Mouse (Mus musculus) left cerebral cortex, adult 8-10 months (tissue): ENCODE data around the gene Plscr3. TPM values are rescaled to one million over a fixed set of nuclear protein-coding genes. Genes with fewer than 3 reads are reported as not detected.

Experiments
- DNase-seq, 2 experiments: peaks; one replicate each; pipeline ENCODE4 v3.0.0; 2022; ENCODE audit warnings: low spot score in 2 of 2
- total RNA-seq, 4 experiments: library from RNA; stranded (reverse); gene quantifications; 2 replicates each; pipeline ENCODE4 v1.2.4; 2022

Plscr3 gene
- total RNA-seq, 4 experiments from 2014 or later = 16.0 to 20.0 (median 18.6) TPM

- DNase-seq = no peak
Observed at GRCm38 (mm10) chr11:69864138-69864860, 18.1 kb downstream of the Plscr3 start.

DNA sequence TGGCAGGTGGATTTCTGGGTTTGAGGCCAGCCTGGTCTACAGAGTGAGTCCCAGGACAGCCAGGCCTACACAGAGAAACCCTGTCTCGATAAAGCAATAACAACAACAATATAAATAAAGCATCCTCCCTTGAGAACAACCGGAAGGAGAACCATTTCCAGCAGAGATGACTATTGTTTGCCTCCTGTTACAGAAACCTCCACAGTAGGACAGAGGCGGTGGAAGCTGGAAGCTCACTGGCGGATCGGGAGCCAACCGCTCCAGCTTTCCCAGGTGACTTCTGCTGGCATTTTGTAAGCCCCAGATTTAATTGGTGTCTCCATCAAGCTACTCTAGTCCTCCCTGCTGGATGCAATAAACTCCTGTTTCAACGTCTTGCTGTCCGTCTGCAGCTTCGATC lies 19.4 kb downstream of the Plscr3 start:
- DNase-seq = no peak

- DNase-seq = no peak
Observed at GRCm38 (mm10) chr11:69867335-69867734, 21.2 kb downstream of the Plscr3 start.

DNA sequence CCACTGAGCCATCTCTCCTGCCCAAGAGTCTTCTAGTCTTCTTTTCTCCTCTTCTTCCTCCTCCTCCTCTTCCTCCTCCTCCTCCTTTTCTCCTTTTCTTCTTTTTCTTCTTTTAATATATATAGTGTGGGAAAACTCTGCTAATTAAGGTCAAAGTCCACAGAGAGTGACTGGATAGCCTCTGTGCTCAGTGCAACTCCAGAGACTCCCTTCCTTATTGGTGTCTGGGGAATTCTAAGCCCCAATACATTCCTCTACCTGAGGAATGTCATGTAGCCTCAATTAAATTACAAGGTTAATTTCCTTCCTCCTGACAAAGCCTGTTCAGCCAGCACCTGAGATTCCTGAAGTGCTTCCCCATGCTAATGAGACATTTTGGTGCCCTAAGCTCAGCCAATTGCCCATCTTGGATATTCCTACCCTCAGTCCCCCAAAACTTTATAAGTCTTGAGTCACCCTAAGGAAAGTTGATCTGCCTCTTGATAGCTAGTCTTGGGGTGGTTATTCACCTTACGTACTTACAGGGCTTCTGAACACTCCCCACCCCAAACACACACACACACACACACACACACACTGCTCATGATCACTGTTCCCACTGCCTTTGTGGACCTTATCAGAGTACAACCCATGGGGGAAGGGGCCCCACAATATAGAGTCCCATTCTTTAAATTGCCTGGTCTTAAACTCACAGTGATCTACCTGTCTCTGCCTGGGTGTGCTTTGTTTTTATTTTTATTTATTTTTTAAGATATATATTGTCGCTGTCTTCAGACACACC lies 24.3 kb downstream of the Plscr3 start:
- no peak for DNase-seq

DNA sequence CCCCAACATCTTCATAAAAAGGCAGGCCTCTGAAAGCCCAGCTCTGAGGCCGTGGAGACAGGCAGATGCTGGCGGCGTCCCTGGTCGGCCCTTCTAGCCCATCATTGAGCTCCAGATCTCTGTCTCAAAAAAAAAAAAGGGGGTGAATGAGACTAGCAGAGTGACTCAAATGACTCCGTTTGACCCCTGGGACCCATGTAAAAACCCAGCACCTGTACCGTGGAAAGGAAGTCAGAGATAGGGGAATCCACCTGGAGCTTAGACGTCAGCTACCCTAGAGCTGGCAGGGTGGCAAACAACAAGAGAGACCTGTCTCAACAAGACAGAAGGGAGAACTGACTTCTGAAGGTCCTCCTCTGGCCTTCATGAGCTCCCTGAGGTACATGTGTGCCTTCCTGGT lies 25.6 kb downstream of the Plscr3 start:
- DNase-seq = no peak

- no peak for DNase-seq
Observed at GRCm38 (mm10) chr11:69872451-69872850, 26.3 kb downstream of the Plscr3 start.

DNA sequence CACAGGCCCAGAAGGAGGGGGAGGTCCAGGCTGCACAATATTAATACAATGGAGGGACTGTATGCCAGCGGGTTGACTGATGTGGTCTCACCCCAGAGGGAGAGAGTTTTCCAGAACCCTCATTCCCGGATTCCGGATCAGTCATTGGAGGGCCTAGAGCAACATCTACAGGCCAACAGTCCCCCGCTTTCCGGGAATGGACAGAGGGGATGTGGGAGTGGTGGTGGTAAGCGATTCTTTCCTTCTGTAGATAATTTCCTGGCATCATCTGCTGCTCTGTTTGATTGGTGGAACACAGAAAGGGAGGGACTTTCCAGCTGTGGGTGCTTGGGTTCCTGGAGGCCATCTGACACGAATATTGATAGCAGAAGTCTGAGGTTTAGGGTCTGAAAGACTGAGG lies 30.0 kb downstream of the Plscr3 start:
- no peak for DNase-seq

DNA sequence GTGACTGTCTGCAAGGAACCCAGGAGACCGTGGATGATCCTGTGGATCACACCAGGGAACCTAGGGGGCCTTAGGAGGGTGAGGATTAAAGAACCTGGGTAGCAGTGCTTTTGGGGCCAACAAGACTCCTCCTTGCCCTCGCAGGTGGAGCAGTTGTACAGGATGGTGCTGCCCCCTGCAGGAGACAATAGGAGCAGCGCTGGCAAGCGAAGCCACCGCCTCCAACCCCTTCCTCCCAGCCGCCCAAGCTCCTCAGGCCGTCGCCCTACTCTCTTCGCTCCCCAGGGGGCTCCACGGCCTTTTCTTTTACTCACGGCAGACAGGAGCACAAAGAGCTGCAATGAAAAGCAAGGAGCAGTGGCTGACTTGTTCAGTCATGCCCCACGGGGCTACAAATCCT lies 30.7 kb downstream of the Plscr3 start:
- peak; percentile 43 to 53 for DNase-seq

DNA sequence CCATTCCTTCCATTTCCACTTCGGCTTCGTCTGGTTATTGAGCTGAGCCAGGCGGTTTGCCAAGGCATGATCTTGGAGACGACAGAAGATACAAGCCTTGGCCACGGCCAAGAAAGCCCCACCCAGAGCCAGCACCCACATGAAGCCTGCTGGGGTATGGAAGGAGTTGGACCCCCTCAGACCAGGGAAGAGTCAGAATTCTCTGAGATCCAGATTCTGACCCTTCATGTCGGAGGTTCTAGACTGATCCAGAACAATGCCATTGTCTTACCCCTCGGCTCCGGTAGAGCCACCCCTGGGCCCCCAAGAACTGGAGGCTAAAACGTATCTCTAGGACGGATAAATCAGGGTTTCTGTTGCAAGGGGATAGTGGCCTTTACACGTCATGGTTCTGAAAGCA lies 31.7 kb downstream of the Plscr3 start, which contains the start of gene Tmem95:
Gene Tmem95 (minus strand): TSS at position 141 of the 400 bp plus-strand sequence.
- DNase-seq = no peak

GRCm38 (mm10) chr11:69878399-69878798 lies 32.2 kb downstream of the Plscr3 start:
- DNase-seq = no peak

DNA sequence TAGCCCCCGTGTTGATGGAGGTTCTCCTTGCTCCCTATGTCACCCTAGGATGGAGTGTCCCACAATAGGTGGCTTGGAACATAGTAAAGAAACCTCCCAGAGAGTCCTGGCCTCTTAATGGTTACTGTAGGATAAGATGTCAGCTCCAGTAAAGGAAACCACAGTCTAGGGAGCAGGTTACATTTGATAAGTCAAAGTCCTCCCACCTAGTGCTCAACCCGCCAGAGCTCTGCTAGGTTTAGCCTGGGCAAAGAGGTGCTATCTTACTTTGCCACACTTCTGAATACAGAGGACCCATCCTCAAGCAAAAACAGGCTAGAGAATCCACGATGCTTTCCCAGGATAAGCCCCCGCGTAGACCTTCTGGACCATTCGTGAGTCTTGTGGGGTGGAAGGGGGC lies 32.8 kb downstream of the Plscr3 start:
- no peak for DNase-seq

DNA sequence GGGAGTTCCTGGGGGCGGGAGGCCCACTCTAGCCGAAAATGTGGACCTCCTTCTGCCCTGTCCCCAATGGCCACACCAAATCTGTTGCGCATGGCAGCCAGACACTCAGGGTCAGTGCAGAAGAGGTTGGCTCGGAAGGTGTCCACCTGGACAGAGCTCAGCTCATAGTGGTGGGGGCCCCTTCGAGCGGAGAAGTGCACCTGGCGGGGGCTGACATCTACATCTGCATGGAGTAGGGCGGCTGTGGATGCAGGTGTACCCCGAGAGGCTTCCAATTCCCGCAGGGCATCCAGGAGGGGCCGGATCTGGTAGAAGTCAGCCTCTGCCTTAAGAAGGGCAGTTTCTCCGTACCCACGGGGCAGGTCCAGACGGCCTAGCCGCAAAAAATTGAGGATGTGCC lies 33.5 kb downstream of the Plscr3 start:
- no peak for DNase-seq

- no peak for DNase-seq
Observed at GRCm38 (mm10) chr11:69880506-69880852, 34.3 kb downstream of the Plscr3 start.

DNA sequence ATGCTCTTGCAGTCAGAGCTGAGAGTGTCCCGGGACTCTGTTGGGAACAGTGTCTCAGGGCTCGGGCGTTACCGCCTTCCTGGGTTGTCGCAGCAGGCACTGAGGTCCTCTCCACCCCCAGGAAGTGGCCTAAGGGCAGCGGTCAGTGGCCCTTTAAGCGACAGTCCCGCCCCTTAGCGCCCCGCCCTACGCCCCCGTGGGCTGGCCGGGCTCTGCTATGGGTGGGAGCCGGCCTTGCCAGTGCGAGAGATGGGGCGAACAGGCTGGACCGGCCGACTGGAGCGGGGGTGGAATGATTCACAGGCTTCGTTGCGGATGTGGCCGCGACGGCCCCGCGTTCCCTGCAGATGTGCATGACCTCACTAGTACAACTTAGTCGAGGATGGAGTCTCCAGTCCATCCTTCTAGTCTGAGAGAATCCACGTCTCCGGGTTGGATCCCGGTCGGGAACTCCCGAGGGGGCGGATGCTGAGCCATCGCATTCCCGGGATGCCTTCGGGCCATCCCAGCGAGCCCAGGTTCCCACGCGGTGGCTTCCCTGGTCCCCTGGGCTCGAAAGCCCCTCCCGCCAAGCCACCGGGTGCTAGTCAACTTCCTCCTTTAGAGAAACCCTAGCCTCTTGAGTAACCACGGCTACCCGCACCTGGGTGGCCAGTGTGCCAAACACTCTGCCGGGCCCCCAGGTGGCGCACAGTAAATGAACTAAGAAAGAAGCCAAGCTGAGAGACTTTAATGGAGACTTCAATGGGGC lies 34.9 kb downstream of the Plscr3 start, which contains the start of gene Kctd11:
Gene Kctd11 (minus strand): TSS at position 554 of the 751 bp plus-strand sequence.
- DNase-seq = peak; percentile 49 to 65

DNA sequence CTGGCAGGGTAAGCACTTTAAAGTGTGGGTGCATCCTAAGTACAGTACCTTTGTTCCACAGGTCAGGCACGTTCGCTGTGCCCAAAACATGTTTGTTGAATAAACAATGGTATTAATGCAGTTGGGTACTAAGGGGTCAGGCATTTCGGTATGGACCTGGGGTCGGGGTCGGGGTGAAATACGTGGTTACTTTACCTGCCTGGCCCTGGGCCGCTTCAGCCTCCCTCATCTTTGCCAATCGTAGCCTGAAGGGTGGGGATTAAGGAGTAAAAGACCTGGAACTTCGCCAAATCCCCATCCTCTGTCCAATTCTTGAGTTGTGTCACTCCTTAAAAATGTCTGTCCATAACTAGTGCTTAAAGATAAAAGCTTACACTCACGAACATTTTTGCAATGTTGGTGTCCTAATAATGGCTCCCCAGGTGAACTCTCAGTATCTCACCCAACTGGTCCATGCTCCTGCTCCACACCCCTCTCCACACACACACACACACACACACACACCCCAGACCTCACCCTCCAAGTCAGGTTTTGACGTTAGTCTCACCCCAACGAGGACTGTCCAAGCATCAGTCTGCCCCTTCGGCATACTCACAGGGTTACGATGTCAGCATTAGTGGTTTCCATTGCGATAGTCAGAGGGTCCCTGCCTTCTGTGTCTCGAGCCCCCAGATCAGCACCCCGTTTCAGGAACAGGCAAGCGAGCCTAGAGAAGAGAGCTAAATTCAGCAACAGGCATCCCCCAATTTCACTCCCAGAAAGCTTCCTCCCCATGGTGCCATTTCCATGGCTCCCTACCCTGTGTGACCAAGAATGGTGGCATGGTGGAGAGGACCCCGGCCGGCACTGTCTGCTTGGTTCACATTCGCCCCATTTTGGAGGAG lies 35.9 kb downstream of the Plscr3 start:
- DNase-seq = no peak

- DNase-seq = no peak
Observed at GRCm38 (mm10) chr11:69883066-69883465, 36.9 kb downstream of the Plscr3 start.

DNA sequence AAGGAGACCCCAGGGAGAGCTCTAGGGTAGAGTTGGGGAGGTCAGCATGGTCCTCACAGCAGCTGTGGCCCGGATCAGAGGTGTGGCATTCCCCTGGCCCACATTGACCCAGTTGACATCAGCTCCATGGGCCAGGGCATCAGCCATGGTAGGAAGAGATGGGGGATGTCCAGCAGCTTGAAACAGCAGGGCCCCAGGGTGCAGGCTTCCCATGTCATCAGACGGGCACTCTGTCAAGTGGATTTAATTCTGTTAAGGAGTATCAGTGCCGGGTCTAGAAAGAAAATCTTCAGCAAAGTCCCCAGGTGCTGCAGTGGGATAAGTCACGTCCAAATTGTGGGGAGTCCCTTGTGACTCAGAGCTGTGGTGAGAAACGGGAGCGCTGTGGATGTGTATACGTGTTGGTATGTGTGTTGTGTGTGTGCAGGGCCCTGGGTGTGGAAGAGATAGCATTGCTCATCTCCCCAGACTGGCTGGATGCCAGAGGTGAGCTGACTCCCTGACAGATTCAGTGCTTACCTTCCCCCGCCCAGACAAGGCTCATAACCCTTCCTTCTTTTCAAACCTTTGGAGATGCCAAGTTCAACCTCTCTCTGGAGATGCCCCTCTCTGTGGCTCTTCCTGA lies 37.5 kb downstream of the Plscr3 start:
- DNase-seq = no peak

GRCm38 (mm10) chr11:69884240-69884639 lies 38.1 kb downstream of the Plscr3 start:
- no peak for DNase-seq

- no peak for DNase-seq
Observed at GRCm38 (mm10) chr11:69884663-69885062, 38.5 kb downstream of the Plscr3 start.

DNA sequence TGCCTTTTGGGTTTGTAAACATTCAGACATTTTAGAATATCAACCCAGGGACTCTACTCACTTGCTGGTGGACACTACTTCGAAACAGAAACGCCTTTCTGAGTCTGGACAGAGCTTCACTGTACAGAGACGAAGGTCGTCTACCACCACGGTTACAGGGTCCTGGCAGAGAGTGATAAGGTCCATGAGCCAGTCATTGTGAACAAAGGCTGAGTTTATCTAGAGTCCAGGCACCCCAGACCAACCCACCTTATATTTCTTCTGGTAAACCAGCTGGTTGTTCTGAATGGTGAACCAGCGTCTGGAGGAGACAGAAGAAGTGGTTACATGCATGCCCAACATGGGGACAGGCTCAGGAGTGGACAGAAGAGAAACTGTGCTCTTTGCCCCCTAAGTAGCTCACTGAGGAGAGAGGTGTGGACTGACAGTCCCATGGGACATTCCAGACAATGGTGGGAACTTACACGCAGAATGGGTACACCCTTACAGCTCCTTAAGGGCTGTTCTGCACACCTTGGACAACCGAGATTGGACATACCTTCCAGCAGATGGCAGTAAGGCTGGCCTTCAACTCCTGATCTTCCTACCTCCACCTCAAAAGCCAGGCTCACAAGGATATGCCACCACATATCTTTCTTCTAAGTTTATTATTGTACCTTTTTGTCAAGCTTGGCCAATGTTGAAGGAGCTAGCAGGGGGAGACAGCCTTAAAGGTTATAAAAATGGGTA lies 40.9 kb downstream of the Plscr3 start:
- no peak for DNase-seq
